Mouse (Mus musculus) G1E-ER4 (cell line): ENCODE data around the gene Ruvbl2. TPM values are rescaled to one million over a fixed set of nuclear protein-coding genes. Genes with fewer than 3 reads are reported as not detected.

ENCODE experiments used
- GATA1 ChIP-seq: IDR thresholded peaks from one replicate; pipeline ENCODE4 v1.8.0; 2012; ENCODE audit warnings: low read length, inconsistent platforms
- polyA plus RNA-seq: library from polyadenylated mRNA; stranded (reverse); fragments of >175 nt; gene quantifications from 2 replicates; pipeline ENCODE4 v1.2.3, GENCODE M21; 2012

Gene Ruvbl2
- polyA plus RNA-seq, 1 experiment = 1,231 TPM

- no peak for TF ChIP-seq GATA1
Measured at GRCm38 (mm10) chr7:45395578-45396336, 42.1 kb downstream of the Ruvbl2 start, which contains the start of gene Snrnp70. Gene Snrnp70 (minus strand): TSS chr7:45395742.

DNA sequence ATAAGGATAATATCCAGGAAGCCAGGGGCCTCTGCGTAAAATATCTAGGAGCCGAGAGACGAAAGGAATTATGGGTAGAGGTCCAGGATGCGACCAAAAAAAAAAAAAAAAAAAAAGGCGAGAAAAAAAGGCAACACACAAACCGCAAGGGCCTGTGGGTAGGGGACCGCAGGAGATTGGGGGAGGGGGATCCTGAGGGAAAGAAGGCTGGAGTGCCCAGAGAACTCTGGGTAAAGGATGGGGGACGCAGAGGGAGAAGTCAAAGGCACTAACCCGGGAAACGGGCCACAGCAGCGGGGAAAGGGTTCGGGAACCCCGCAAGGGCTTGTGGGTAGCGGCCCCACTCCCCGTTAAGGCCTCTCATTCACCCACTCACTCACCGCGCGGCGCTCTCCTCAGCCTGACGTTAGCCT lies 42.8 kb downstream of the Ruvbl2 start:
- no peak for TF ChIP-seq GATA1

DNA sequence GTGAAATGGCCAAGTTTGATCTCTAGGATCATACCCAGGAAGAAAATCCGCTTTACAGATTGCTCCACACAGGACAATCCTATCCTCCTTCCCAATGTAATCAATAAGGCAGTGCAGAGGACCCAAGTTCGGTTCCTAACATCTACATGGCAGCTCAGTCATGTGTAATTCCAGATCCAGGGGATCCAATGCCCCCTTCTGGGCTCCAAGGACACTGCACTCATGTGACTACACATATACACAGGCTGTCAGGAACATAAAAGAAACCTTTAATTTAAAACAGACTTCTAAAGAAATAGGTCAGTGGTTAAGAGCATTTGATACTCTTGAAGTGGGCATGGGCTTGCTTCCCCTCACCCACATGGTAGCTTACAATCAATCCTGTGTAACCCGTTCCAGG lies 51.8 kb downstream of the Ruvbl2 start:
- TF ChIP-seq GATA1 = no peak

DNA sequence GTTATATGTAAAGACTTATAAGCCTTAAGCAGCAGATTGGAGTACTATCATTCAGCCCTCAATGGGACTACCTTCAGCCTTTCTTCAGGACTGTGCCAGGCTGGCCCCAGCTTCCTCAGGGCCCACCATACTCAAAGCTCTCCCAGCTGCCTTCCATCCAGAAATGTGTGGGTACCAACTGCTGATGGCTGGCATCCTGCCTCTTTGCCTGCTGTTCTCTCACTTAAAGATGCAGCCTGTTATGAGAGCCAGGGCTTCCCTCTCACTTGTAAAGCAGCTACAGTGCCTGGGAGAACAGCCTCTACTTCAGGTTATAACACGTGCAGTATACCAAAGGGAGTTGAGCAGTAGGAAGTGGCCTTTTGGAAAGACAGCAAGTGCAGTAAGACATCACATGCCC lies 61.8 kb downstream of the Ruvbl2 start:
- no peak for TF ChIP-seq GATA1

GRCm38 (mm10) chr7:45374620-45375019 lies 63.3 kb downstream of the Ruvbl2 start:
- peak; percentile 82 for TF ChIP-seq GATA1

DNA sequence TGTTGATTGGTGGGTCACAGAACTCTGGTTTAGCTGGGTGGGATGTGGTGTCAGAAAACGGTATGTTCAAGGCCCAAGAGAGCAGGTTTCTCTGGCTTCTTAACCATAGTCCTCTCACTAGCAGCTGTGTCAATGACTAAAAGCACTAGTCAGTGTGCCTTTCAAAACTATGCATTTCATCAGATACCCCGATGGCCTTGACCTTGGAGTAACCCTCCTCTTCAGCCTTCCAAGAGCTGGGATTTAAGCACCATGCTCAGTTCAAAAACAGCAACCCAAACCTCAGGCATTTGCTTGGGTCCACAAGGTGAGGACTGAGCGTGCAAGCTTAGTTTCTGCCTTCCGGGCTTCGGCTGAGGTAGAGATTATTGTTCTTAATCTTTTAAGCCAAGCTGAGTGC lies 65.5 kb downstream of the Ruvbl2 start:
- TF ChIP-seq GATA1 = no peak

Other genes with a start within 250 kb of the Ruvbl2 start
- not detected in 2 replicates for gene Ccdc155, start 233.2 kb downstream of the Ruvbl2 start, polyA plus RNA-seq
- gene Dkkl1, start 225.9 kb downstream of the Ruvbl2 start, polyA plus RNA-seq = 0.13 TPM in 1 of 2 replicates, not detected in the other
- not detected in 2 replicates for gene Tead2, start 222.3 kb downstream of the Ruvbl2 start, polyA plus RNA-seq
- 96.2 and 133 TPM in 2 replicates for gene Cd37, start 199.0 kb downstream of the Ruvbl2 start, polyA plus RNA-seq
- not detected in 2 replicates for gene Slc6a16, start 197.0 kb downstream of the Ruvbl2 start, polyA plus RNA-seq
- gene Slc6a21, start 160.6 kb downstream of the Ruvbl2 start, polyA plus RNA-seq = not detected in 2 replicates
- gene Trpm4, start 104.3 kb downstream of the Ruvbl2 start, polyA plus RNA-seq = 0.13 and 0.19 TPM in 2 replicates
- not detected in 2 replicates for gene Hrc, start 102.8 kb downstream of the Ruvbl2 start, polyA plus RNA-seq
- 5.9 and 6.4 TPM in 2 replicates for gene Ppfia3, start 71.1 kb downstream of the Ruvbl2 start, polyA plus RNA-seq
- gene Lin7b, start 67.5 kb downstream of the Ruvbl2 start, polyA plus RNA-seq = 3.0 and 3.6 TPM in 2 replicates
- gene Snrnp70, start 42.4 kb downstream of the Ruvbl2 start, polyA plus RNA-seq = 1,207 and 1,386 TPM in 2 replicates
- gene Kcna7, start 32.4 kb downstream of the Ruvbl2 start, polyA plus RNA-seq = not detected in 2 replicates
- 0.03 and 0.04 TPM in 2 replicates for gene Ntf5, start 24.4 kb downstream of the Ruvbl2 start, polyA plus RNA-seq
- not detected in 2 replicates for gene Lhb, start 17.3 kb downstream of the Ruvbl2 start, polyA plus RNA-seq
- gene Gys1, start 3.3 kb downstream of the Ruvbl2 start, polyA plus RNA-seq = 28.8 TPM in 2 replicates
- 11,844 and 12,759 TPM in 2 replicates for gene Ftl1, start 21.8 kb upstream of the Ruvbl2 start, polyA plus RNA-seq
- 407 and 498 TPM in 2 replicates for gene Bax, start 28.8 kb upstream of the Ruvbl2 start, polyA plus RNA-seq
- gene Tulp2, start 43.8 kb upstream of the Ruvbl2 start, polyA plus RNA-seq = 1.7 and 2.0 TPM in 2 replicates
- gene Gm45808, start 48.7 kb upstream of the Ruvbl2 start, polyA plus RNA-seq = not detected in 2 replicates
- gene Dhdh, start 50.7 kb upstream of the Ruvbl2 start, polyA plus RNA-seq = 0.29 and 0.49 TPM in 2 replicates
- gene Nucb1, start 72.3 kb upstream of the Ruvbl2 start, polyA plus RNA-seq = 1,038 and 1,233 TPM in 2 replicates
- 87.1 and 135 TPM in 2 replicates for gene Ppp1r15a, start 88.2 kb upstream of the Ruvbl2 start, polyA plus RNA-seq
- gene Plekha4, start 88.2 kb upstream of the Ruvbl2 start, polyA plus RNA-seq = 1.2 and 1.8 TPM in 2 replicates
- gene Hsd17b14, start 116.8 kb upstream of the Ruvbl2 start, polyA plus RNA-seq = 10.6 and 11.5 TPM in 2 replicates
- 83.5 and 192 TPM in 2 replicates for gene Bcat2, start 132.1 kb upstream of the Ruvbl2 start, polyA plus RNA-seq
- gene Fgf21, start 177.4 kb upstream of the Ruvbl2 start, polyA plus RNA-seq = not detected in 2 replicates
- gene Fut1, start 179.2 kb upstream of the Ruvbl2 start, polyA plus RNA-seq = not detected in 2 replicates
- gene Izumo1, start 183.7 kb upstream of the Ruvbl2 start, polyA plus RNA-seq = 0.11 and 0.14 TPM in 2 replicates
- 1.2 and 1.6 TPM in 2 replicates for gene Rasip1, start 189.4 kb upstream of the Ruvbl2 start, polyA plus RNA-seq
- not detected in 2 replicates for gene Mamstr, start 201.9 kb upstream of the Ruvbl2 start, polyA plus RNA-seq
- not detected in 2 replicates for gene Fut2, start 228.3 kb upstream of the Ruvbl2 start, polyA plus RNA-seq
- gene Ntn5, start 245.9 kb upstream of the Ruvbl2 start, polyA plus RNA-seq = 0.11 TPM in 1 of 2 replicates, not detected in the other